Mouse (Mus musculus): Measurements from ENCODE around the gene Laptm5. TPM values are rescaled to one million over a fixed set of nuclear protein-coding genes. Genes with fewer than 3 reads are reported as not detected.

The Laptm5 gene
- polyA plus RNA-seq, 1 experiment = 18.9 TPM

DNA sequence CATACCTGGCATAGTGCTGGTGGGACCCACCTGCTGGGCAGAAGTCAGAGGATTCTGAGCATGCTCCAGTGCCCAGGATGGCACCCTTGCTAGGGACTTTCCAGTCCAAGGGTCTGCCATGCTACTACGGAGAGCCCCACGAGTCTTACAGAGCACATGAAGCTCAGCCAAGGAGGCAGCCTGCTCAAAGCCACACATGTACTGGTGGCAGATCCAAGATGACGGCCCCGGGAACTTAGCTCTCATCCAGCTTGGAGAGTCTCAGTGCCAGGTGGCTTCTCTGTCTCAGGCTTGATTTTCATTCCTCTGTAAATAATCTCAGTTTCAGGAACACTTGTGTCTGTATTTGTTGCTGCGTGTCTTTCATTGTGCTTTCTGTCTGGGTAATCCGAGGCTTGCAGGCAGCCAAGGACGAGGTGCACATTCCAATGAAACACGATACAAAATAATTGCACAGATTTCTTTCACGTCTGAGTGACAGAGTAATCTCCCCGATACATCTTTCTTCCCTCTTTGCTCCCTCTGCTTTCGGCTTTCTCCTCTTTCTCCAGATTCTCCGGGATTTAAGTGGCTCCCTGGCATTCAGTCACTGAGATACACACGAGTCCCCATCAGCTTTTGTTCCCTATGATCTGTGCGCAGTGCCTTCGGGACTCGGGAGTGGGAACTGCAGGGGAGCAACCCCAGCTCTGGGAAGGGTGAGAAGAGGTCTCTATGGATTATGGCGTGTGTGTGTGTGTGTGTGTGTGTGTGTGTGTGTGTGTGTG lies 71.7 kb downstream of the Laptm5 start:
- no peak for DNase-seq
- TF ChIP-seq CTCF (IDR thresholded peaks at IDR 0.05; ENCODE audit: borderline replicate concordance, insufficient read depth, low read depth, low read length) (no peak), POLR2A (IDR thresholded peaks at IDR 0.05; ENCODE audit: borderline replicate concordance, insufficient read depth, low read length) (no peak)
- Histone ChIP-seq H3K27me3 (ENCODE audit: control insufficient read depth, insufficient read depth, low read length) (no peaks in the 10 kb centered on the region), H3K4me1 (ENCODE audit: control insufficient read depth, insufficient read depth, low read length) (no peaks in the 10 kb centered on the region), H3K4me3 (replicated peaks; ENCODE audit: insufficient read depth, low read depth, low read length) (no peak overlapping the region), H3K27ac (ENCODE audit: insufficient read depth, low read length) (no peak overlapping the region)
- 27% methylated on average over 17 of the region's 17 CpGs for WGBS

Other genes with a start within 250 kb of the Laptm5 start
- gene Pum1, start 249.8 kb upstream of the Laptm5 start, polyA plus RNA-seq (2012; rRNA removed) = 49.6 and 53.0 TPM in 2 replicates
- gene Sdc3, start 120.6 kb upstream of the Laptm5 start, polyA plus RNA-seq (2012; rRNA removed) = 105 and 114 TPM in 2 replicates
- gene Matn1, start 31.3 kb downstream of the Laptm5 start, polyA plus RNA-seq (2012; rRNA removed) = 0.23 and 0.33 TPM in 2 replicates

Data from cerebellum, adult 2 months (tissue).